Mouse (Mus musculus) limb, embryonic 14.5 days (tissue): ENCODE data around the gene Myt1l. TPM values are rescaled to one million over a fixed set of nuclear protein-coding genes. Genes with fewer than 3 reads are reported as not detected.

Experiments used
- ATAC-seq: fragments of 200-750 bp; cut with Nextera tagmentation; 2 replicates; pipeline ENCODE4 v1.8.0; 2017; ENCODE audit warnings: low read depth, moderate number of reproducible peaks, moderate TSS enrichment; ENCODE audit not compliant: low FRiP score
- DNase-seq: peaks from one replicate; pipeline ENCODE4 v3.0.0-alpha.2; 2015; ENCODE audit warnings: low spot score
- H3K27ac ChIP-seq: fragments of 300-500 bp; sonication (generic); replicated peaks from 2 replicates; pipeline ENCODE4 v1.5.1; 2014; ENCODE audit warnings: low read depth, mild to moderate bottlenecking, low read length, moderate library complexity, mixed read lengths
- H3K27me3 ChIP-seq: fragments of 300-500 bp; sonication (generic); 2 replicates; pipeline ENCODE4 v1.6.1; 2014; ENCODE audit warnings: low read length, mixed read lengths; ENCODE audit not compliant: control insufficient read depth, insufficient read depth
- H3K36me3 ChIP-seq: fragments of 300-500 bp; sonication (generic); 2 replicates; pipeline ENCODE4 v1.6.1; 2014; ENCODE audit warnings: mild to moderate bottlenecking, low read length, moderate library complexity, mixed read lengths; ENCODE audit not compliant: control insufficient read depth, insufficient read depth
- H3K4me1 ChIP-seq: fragments of 300-500 bp; sonication (generic); 2 replicates; pipeline ENCODE4 v1.6.1; 2014; ENCODE audit warnings: antibody characterized with exemption, low read length, mixed read lengths; ENCODE audit not compliant: control insufficient read depth, insufficient read depth
- H3K4me2 ChIP-seq: fragments of 300-500 bp; sonication (generic); replicated peaks from 2 replicates; pipeline ENCODE4 v1.6.1; 2014; ENCODE audit warnings: low read depth, mild to moderate bottlenecking, low read length, moderate library complexity; ENCODE audit not compliant: severe bottlenecking
- H3K4me3 ChIP-seq: fragments of 300-500 bp; sonication (generic); replicated peaks from 2 replicates; pipeline ENCODE4 v1.5.1; 2014; ENCODE audit warnings: low read length
- H3K9ac ChIP-seq: fragments of 300-500 bp; sonication (generic); 2 replicates; pipeline ENCODE4 v1.6.1; 2014; ENCODE audit warnings: mild to moderate bottlenecking, low read depth, low read length, moderate library complexity; ENCODE audit not compliant: severe bottlenecking
- H3K9me3 ChIP-seq: fragments of 300-500 bp; sonication (generic); 2 replicates; pipeline ENCODE4 v1.6.1; 2016; ENCODE audit warnings: low read length; ENCODE audit not compliant: control insufficient read depth
- POLR2A ChIP-seq: fragments of 200-500 bp; IDR thresholded peaks from 2 replicates; pipeline ENCODE4 v1.8.0; 2012; ENCODE audit warnings: inconsistent platforms, mild to moderate bottlenecking, moderate library complexity, borderline replicate concordance; ENCODE audit not compliant: insufficient read depth, insufficient read length; ENCODE audit errors: extremely low read depth
- WGBS: fragments of 180-500 bp; shearing (Covaris S2); extraction: QIAGEN DNeasy Blood & Tissue Kit; methylation state at CpG from one replicate; pipeline ENCODE4 v1.1.7; 2014; 5-methylcytosine and 5-hydroxymethylcytosine counted together
- polyA plus RNA-seq, 2 experiments: library from polyadenylated mRNA; depleted of rRNA in 1 of 2; stranded (reverse) in 1 of 2; unstranded in 1 of 2; fragments of >200 nt; fragmentation: Nextera tagmentation in 1 of 2; extraction: Ambion mirVana in 1 of 2; gene quantifications; 2 replicates each; pipeline versions ENCODE4 v1.2.1 to v1.2.3; 2012 to 2014

The Myt1l gene
- polyA plus RNA-seq, 2 experiments: 0.18 TPM; not detected in 1

DNA sequence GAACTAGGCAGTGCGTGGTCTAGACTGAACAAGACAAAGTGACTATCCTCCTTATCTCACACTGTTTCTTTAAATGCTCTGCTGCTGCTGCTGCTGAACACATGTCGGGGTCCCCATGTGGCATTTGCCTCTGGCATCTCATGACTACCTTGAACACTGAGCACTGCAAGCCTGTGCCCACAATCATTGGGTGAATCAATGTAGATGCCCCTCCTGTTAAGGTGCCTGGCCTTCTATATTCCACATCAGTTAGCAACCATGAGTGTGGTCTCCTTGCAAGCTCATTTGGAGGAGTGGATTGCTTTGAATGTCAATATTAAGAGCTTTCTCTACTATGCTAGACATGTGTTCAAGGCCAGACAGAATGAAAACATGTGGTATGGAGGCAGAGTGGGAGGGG is 287.3 kb downstream of the Myt1l start:
- Histone ChIP-seq H3K9ac (no peak overlapping the region), H3K4me2 (no peak overlapping the region), H3K27me3 (no peaks in the 10 kb centered on the region), H3K27ac (no peak overlapping the region), H3K4me1 (no peaks in the 10 kb centered on the region), H3K9me3 (no peaks in the 10 kb centered on the region), H3K36me3 (no peaks in the 10 kb centered on the region), H3K4me3 (no peak overlapping the region)
- DNase-seq (no peak), ATAC-seq (no peak)
- no peak for TF ChIP-seq POLR2A
- WGBS: 78% methylated on average over 2 of the region's 2 CpGs

DNA sequence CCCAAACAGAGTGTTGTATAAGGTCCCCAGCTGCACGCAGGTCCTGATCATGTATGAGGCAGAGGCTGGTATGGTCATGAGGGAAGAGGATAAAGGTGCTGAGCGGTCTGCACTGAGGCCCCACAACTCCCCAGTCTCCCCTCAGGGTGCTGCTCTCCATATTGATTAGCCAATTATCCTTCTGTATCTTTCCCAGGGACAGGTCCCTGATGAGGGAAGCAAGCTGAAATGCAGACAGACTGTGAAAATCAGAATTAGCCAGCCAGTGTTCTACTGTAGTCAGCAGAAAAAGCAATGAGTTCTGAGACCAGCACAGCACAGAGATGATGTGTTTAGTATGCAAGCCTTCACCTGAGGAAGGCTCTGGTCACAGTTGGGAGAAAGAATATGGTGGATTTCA is 287.9 kb downstream of the Myt1l start:
- no peak overlapping the region for H3K4me2 ChIP-seq
- H3K9me3 ChIP-seq: no peaks in the 10 kb centered on the region
- H3K4me1 ChIP-seq: no peaks in the 10 kb centered on the region
- DNase-seq (no peak), ATAC-seq (no peak)
- 79% methylated on average over 2 of the region's 2 CpGs for WGBS
- H3K36me3 ChIP-seq: no peaks in the 10 kb centered on the region
- no peak overlapping the region for H3K4me3 ChIP-seq
- H3K9ac ChIP-seq: no peak overlapping the region
- H3K27ac ChIP-seq: no peak overlapping the region
- H3K27me3 ChIP-seq: no peaks in the 10 kb centered on the region
- TF ChIP-seq POLR2A: no peak

DNA sequence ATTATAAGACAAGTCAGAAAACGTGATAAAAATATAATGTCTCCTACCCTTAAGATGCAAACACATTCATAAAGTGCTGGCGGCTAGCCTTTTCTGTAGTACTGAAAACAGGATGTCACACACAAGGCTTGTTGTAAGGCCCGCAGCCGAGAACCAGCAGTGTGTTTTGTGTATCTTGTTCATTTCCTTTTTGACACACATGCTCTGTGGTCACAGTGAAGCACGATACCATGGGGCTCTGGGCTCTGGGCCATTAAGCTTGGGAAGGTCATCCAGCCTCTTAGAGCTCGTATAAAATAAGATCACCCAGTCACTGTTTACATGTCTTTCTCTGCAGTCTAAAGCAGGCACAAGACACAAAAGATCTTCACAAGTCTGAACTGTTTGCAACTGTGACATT is 288.6 kb downstream of the Myt1l start:
- WGBS: 65% methylated on average over 6 of the region's 6 CpGs
- H3K4me3 ChIP-seq: no peak overlapping the region
- H3K27me3 ChIP-seq: no peaks in the 10 kb centered on the region
- no peak for DNase-seq
- H3K4me2 ChIP-seq: no peak overlapping the region
- no peak overlapping the region for H3K9ac ChIP-seq
- no peak for TF ChIP-seq POLR2A
- H3K9me3 ChIP-seq: no peaks in the 10 kb centered on the region
- no peaks in the 10 kb centered on the region for H3K4me1 ChIP-seq
- no peaks in the 10 kb centered on the region for H3K36me3 ChIP-seq
- H3K27ac ChIP-seq: no peak overlapping the region
- ATAC-seq: no peak

DNA sequence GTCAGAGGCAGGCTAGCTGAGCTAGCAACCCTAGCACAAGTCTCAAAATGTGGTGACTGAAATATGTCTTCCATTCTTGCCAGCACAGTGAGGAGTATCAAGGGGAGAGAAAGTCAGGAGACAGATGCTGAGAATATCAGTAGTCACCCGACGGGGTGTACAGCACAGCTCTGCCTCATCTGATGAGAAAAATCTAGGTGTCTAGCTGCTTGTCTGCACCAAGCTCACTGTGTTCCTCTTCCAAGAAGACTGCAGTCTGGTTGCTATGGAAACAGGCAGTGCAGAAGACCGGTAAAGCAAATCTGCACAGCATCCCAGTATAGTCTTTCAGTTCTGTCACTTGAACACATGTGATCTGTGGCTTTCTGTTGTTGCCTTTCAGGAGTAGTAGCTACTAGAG is 294.0 kb downstream of the Myt1l start:
- no peak for TF ChIP-seq POLR2A
- Histone ChIP-seq H3K4me2 (no peak overlapping the region), H3K9ac (no peak overlapping the region), H3K4me3 (no peak overlapping the region), H3K4me1 (no peaks in the 10 kb centered on the region), H3K36me3 (no peaks in the 10 kb centered on the region), H3K27ac (no peak overlapping the region), H3K27me3 (no peaks in the 10 kb centered on the region), H3K9me3 (no peaks in the 10 kb centered on the region)
- WGBS: 59% methylated on average over 3 of the region's 3 CpGs
- no peak for DNase-seq
- no peak for ATAC-seq

DNA sequence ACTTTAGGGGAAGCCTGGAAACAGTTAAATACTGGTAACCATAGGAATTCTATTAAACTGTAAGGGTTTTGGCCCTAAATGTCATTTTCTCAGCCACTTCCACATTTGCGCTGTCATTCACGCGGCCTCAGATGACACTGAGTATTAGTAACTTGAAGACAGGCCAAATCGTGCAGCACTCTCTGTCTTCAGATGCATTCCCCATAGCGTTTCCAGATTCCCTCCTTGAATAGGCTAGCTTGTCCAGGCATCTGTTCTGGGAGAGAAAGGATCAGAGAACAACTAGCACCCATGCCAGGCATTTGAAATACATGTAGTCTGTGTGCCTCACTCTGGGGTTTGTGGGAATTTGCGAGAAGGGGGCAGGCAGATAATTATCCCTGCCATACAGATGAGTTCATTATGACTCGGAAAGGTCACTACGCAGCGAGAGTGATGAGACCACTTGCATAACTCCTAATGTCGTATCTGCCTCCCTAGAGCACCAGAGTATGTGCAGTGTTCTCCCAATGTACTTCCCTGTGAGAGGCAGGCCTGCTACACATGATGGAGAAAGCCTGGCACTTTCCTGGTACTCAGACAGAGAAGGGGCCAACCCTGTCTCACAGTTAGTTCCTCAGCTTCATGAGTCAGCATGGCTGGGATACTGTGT is 295.7 kb downstream of the Myt1l start:
- ATAC-seq (no peak), DNase-seq (no peak)
- Histone ChIP-seq H3K4me1 (no peaks in the 10 kb centered on the region), H3K27me3 (no peaks in the 10 kb centered on the region), H3K9me3 (no peaks in the 10 kb centered on the region), H3K9ac (no peak overlapping the region), H3K36me3 (no peaks in the 10 kb centered on the region), H3K27ac (no peak overlapping the region), H3K4me3 (no peak overlapping the region), H3K4me2 (no peak overlapping the region)
- 66% methylated on average over 10 of the region's 10 CpGs for WGBS
- TF ChIP-seq POLR2A: no peak

DNA sequence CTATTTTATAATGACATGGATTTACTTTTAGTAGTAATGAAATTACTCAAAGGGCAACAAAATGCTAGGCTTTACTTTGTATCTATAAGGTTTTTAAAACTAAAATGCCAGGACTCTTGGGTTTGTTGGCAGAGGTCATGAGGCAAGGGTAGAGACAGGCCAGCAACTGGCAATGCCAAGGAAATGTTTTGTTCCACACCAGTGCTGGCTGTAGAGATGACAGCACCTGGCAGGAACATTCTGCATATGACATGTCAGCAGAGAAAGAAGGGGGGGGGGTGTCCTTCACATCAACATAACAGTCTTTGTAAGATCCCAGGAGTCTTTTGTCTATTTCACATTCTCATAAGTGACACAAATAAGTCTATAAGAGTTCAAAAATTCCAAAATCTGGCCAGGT is 302.4 kb downstream of the Myt1l start:
- H3K9ac ChIP-seq: no peak overlapping the region
- H3K4me1 ChIP-seq: no peaks in the 10 kb centered on the region
- no peaks in the 10 kb centered on the region for H3K9me3 ChIP-seq
- TF ChIP-seq POLR2A: no peak
- H3K27me3 ChIP-seq: no peaks in the 10 kb centered on the region
- no peaks in the 10 kb centered on the region for H3K36me3 ChIP-seq
- no peak for DNase-seq
- no peak overlapping the region for H3K4me2 ChIP-seq
- no peak for ATAC-seq
- H3K4me3 ChIP-seq: no peak overlapping the region
- H3K27ac ChIP-seq: no peak overlapping the region
